Mouse (Mus musculus) heart, postnatal 0 days (tissue): Measurements from ENCODE around the gene Dnhd1.
"Not testable (repeated sequence)": the region's sequence is repeated elsewhere in the genome, so short reads cannot be mapped to it uniquely, and the experiment has no call there.

ENCODE experiments used
- CTCF ChIP-seq: IDR thresholded peaks from 2 replicates; pipeline ENCODE4 v1.5.1; 2016; ENCODE audit warnings: antibody characterized with exemption, control low read depth, low read depth
- EP300 ChIP-seq: IDR thresholded peaks from 2 replicates; pipeline ENCODE4 v1.6.1; 2016; ENCODE audit warnings: antibody characterized with exemption, low read depth

- not testable (repeated sequence) for TF ChIP-seq CTCF, EP300
These were observed 92.8 kb downstream of the Dnhd1 start for GRCm38 (mm10) chr7:105743246-105743925.
